Mouse (Mus musculus) adrenal gland, adult (tissue): ENCODE measurements around the gene Olfr455.

Experiments
- DNase-seq, 2 experiments: peaks; one replicate each; pipeline ENCODE4 v3.0.0; 2022 to 2023; ENCODE audit warnings: low spot score in 1 of 2; ENCODE audit not compliant: inconsistent age in 2 of 2

Gene Olfr455

GRCm38 (mm10) chr6:42489731-42490130, 57.7 kb downstream of the Olfr455 start:
- no peak for DNase-seq

GRCm38 (mm10) chr6:42487114-42487513, 60.3 kb downstream of the Olfr455 start, which contains the start of gene Olfr456:
TSS of gene Olfr456 (minus strand) at chr6:42487214.
- no peak for DNase-seq
